Mouse (Mus musculus): Measurements from ENCODE around the gene Nova2. TPM values are rescaled to one million over a fixed set of nuclear protein-coding genes. Genes with fewer than 3 reads are reported as not detected.

The Nova2 gene
- polyA plus RNA-seq, 1 experiment from 2014 or later, result 0.93 TPM

DNA sequence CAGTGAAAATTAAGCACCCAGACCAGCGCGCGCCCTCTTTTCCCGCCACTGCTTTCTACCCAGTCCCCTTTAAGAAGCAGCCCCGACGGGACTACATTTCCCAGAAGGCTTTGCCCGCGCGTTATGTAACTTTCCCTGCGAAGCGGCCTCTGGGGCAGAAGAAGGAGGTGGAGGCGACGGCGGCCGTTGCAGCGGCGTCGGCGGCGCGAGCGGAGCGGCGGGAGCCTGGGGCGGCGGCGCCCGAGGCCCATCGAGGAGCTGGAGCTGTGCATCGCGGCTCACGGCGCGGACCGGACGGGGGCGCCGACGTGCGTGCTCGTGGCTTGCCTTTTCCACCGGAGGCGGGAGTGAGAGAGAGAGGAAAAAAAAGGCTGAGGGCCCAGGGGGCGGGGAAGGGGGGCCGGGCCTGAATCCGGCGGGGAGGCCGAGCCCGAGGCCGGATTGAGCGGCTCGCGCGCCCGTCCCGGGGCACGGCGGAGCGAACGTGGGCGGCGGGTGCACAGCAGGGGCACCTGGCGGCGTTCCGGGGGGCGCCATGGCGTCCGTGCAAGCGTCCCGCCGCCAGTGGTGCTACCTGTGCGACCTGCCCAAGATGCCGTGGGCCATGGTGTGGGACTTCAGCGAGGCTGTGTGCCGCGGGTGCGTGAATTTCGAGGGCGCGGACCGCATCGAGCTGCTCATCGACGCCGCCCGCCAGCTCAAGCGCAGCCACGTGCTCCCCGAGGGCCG is 78.4 kb downstream of the Nova2 start, which contains the start of gene Irf2bp1:
Gene Irf2bp1 (plus strand): TSS at position 143 of the 729 bp plus-strand sequence.
- peak; percentile 53 for ATAC-seq (replicated peaks; ENCODE audit: low FRiP score)
- peaks cover 75% of the 10 kb centered on the region for H3K4me1 ChIP-seq
- H3K4me2 ChIP-seq, result peak within 1 kb of the TSS; percentile 90
- H3K4me3 ChIP-seq (replicated peaks), result peak within 1 kb of the TSS; percentile 88
- under 1% methylated on average over 78 of the region's 90 CpGs for WGBS
- H3K36me3 ChIP-seq, result peaks cover 26% of the 10 kb centered on the region
- peak within 1 kb of the TSS; percentile 98 for H3K27ac ChIP-seq
- H3K9me3 ChIP-seq (replicated peaks), result no peaks in the 10 kb centered on the region
- no peaks in the 10 kb centered on the region for H3K27me3 ChIP-seq
- peak within 1 kb of the TSS; percentile 94 for H3K9ac ChIP-seq

DNA sequence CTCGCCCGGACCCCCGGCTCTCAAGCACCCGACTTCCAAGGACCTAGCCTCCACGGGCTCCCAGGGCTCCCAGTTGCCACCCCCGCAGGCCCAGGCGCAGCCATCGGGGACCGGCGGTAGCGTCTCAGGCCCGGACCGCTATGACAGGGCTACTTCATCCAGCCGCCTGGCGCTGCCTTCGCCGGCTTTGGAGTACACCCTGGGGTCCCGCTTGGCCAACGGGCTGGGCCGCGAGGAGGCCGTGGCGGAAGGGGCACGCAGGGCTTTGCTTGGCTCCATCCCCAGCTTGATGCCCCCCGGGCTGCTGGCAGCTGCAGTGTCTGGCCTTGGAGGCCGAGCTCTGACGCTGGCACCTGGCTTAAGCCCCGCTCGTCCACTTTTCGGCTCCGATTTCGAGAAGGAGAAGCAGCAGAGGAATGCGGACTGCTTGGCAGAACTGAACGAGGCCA is 79.0 kb downstream of the Nova2 start:
- H3K27ac ChIP-seq, result peak overlapping the region; percentile 98
- H3K27me3 ChIP-seq, result no peaks in the 10 kb centered on the region
- 6% methylated on average over 34 of the region's 34 CpGs for WGBS
- H3K4me1 ChIP-seq, result peaks cover 73% of the 10 kb centered on the region
- H3K4me3 ChIP-seq (replicated peaks), result peak overlapping the region; percentile 88
- H3K9me3 ChIP-seq (replicated peaks), result no peaks in the 10 kb centered on the region
- peak overlapping the region; percentile 90 for H3K4me2 ChIP-seq
- peak overlapping the region; percentile 94 for H3K9ac ChIP-seq
- H3K36me3 ChIP-seq, result peaks cover 26% of the 10 kb centered on the region
- no peak for ATAC-seq (replicated peaks; ENCODE audit: low FRiP score)

DNA sequence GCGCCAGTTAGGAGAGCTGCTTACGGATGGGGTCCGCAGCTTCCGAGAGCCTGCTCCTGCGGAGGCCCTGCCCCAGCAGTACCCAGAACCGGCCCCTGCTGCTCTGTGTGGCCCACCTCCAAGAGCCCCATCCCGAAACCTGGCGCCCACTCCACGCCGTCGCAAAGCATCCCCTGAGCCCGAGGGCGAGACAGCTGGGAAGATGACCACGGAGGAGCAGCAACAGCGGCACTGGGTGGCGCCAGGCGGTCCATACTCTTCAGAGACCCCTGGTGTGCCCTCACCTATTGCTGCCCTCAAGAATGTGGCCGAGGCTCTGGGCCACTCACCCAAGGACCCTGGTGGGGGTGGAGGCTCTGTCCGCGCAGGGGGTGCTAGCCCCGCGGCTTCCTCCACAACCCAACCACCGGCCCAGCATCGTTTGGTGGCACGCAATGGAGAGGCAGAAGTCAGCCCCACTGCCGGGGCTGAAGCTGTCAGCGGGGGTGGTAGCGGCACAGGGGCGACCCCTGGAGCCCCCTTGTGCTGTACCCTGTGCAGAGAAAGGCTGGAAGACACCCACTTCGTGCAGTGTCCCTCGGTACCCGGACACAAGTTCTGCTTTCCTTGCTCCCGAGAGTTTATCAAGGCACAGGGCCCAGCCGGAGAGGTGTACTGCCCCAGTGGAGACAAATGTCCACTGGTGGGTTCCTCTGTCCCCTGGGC is 79.9 kb downstream of the Nova2 start:
- Histone ChIP-seq H3K9me3 (replicated peaks) (no peaks in the 10 kb centered on the region), H3K27ac (no peak overlapping the region), H3K4me3 (replicated peaks) (peak overlapping the region; percentile 88), H3K36me3 (peaks cover 26% of the 10 kb centered on the region), H3K9ac (peak overlapping the region; percentile 94; the same call in 1 of the 2 replicates), H3K4me1 (peaks cover 67% of the 10 kb centered on the region), H3K4me2 (peak overlapping the region; percentile 90), H3K27me3 (no peaks in the 10 kb centered on the region)
- ATAC-seq (replicated peaks; ENCODE audit: low FRiP score), result no peak
- WGBS, result 77% methylated on average over 34 of the region's 34 CpGs

DNA sequence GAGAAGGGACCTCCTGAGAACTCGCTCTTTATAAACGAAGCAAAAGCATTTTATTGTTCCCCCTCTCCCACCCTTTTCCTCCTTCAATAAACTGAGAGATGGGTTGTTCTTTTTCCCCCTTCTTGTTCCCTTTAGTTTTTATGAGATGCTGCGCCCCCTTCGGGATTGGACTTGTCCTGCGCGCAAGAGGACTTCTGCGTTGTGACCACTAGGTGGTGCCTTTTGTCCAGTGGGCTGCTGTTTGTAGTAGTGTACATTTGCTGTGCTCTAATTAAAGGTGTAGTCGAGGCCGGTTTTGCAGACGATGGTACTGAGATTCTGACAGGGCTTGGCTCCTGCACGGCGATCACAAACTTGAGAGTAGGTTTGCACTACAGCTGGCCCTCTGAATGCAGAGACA is 80.8 kb downstream of the Nova2 start:
- Histone ChIP-seq H3K4me2 (peak overlapping the region; percentile 90), H3K4me3 (replicated peaks) (peak overlapping the region; percentile 88; the same call in 1 of the 2 replicates), H3K9me3 (replicated peaks) (no peaks in the 10 kb centered on the region), H3K27ac (peak overlapping the region; percentile 65), H3K9ac (no peak overlapping the region), H3K27me3 (no peaks in the 10 kb centered on the region), H3K4me1 (peaks cover 58% of the 10 kb centered on the region), H3K36me3 (peaks cover 26% of the 10 kb centered on the region)
- 9% methylated on average over 12 of the region's 12 CpGs for WGBS
- ATAC-seq (replicated peaks; ENCODE audit: low FRiP score), result no peak; the same call in 1 of the 2 replicates

DNA sequence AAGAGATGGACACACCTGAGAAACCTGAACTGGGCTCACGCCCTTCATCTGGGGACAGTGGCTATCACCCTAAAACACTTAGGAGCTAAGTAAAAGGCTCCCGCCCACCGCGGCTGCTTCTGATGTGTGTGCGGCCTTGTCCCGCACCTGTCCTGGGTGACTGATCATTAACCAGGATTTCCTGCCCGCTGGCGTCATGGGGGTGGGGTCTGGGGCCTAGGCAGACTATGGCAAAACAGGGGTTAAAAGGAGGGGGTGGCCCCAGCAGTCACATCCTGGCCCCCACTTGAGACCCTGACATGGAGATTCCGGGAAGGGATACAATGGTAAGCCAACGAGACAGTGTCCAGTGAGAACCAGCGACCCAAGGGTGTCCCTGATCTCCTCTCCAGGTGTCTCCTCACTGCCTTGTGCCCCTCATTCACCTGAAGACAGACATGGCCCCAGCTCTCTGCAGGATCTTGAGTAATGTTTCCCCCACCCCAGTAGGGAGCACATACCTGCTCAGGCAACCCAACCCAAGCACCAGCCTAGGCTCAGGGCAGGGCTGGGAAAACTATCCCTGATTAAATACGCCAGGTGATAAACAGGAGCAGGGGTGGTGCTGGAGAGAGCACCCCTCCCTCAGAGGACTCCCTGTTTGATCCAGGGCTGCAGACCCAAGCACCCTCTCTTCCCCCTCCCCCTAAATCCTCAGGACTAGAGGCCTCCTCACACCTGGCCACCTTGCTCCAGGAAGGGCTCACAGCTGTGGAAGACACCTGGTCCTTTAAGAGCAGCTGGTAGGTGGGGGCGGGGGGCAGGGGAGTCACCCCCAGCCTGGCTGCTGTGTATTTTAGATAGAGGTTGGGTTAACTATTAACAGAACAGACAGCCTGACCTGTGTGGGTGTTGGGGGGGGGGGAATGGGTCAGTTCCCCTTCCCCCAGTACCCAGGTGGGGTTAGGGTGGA is 81.6 kb downstream of the Nova2 start:
- Histone ChIP-seq H3K27me3 (no peaks in the 10 kb centered on the region), H3K36me3 (peaks cover 26% of the 10 kb centered on the region), H3K4me1 (peaks cover 58% of the 10 kb centered on the region), H3K9ac (0 out of 2 replicates have a peak overlapping the region, but pooled peaks have one; percentile 24), H3K4me2 (peak overlapping the region; percentile 90), H3K9me3 (replicated peaks) (no peaks in the 10 kb centered on the region), H3K27ac (peak overlapping the region; percentile 65), H3K4me3 (replicated peaks) (0 out of 2 replicates have a peak overlapping the region, but pooled peaks have one; percentile 88)
- WGBS, result 56% methylated on average over 13 of the region's 13 CpGs
- no peak for ATAC-seq (replicated peaks; ENCODE audit: low FRiP score)

DNA sequence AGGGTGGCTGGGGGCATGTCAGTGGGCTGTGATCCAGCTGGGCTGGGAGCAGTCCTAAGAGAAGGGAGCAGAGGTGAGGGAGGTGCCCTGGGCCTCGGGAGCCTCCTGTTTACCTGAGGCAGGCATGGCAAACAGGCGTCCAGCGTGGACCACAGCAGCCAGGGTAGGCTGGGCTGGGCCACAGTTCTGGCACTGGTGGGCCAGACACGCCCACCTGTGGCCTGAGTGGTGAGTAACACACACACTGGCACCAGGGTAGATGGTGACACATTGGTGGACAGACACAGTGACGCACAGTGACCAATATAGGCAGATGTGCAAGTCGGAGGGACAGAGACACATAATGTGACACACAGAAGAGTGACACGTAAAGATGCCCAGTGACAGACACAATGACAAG is 84.9 kb downstream of the Nova2 start:
- 78% methylated on average over 7 of the region's 7 CpGs for WGBS
- Histone ChIP-seq H3K4me1 (peaks cover 46% of the 10 kb centered on the region), H3K27me3 (no peaks in the 10 kb centered on the region), H3K4me2 (no peak overlapping the region), H3K27ac (no peak overlapping the region), H3K9me3 (replicated peaks) (no peaks in the 10 kb centered on the region), H3K9ac (no peak overlapping the region), H3K36me3 (peaks cover 20% of the 10 kb centered on the region), H3K4me3 (replicated peaks) (no peak overlapping the region)
- ATAC-seq (replicated peaks; ENCODE audit: low FRiP score), result no peak

DNA sequence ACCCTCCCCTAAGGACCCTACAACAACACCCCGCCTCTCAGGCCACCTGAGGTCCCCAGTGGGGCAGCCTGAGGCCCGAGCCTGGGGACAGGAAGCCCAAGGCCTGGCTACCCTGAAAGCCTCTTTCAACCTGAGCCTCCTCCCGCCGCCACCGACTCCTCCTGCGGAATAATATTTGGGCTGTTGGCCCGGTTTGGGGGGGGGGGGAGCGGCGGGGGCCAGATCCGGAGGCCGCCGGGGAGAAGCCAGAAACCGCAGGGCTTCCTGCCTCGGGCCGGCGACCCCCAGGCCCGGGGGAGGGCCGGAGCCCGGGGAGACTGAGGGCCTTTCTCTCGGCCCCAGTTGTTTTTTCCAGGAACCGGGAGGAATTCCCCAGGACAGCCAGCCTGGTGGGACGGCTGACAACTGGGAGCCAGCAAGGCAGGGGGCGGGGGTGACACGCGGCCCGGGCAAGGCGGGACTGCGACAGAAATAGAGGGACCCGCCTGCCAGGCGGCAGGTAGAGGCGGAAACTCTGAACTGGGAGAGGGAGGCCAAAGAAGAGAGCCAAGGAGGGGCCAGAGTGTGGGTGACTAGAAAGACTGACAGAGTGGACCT is 86.4 kb downstream of the Nova2 start:
- Histone ChIP-seq H3K27me3 (no peaks in the 10 kb centered on the region), H3K9me3 (replicated peaks) (no peaks in the 10 kb centered on the region), H3K36me3 (peaks cover 6% of the 10 kb centered on the region; the same call in 1 of the 2 replicates), H3K9ac (peak overlapping the region; percentile 53), H3K4me3 (replicated peaks) (peak overlapping the region; percentile 44), H3K27ac (peak overlapping the region; percentile 81), H3K4me2 (peak overlapping the region; percentile 75), H3K4me1 (peaks cover 30% of the 10 kb centered on the region)
- ATAC-seq (replicated peaks; ENCODE audit: low FRiP score), result peak; percentile 31; the same call in 1 of the 2 replicates
- WGBS, result 3% methylated on average over 31 of the region's 31 CpGs

DNA sequence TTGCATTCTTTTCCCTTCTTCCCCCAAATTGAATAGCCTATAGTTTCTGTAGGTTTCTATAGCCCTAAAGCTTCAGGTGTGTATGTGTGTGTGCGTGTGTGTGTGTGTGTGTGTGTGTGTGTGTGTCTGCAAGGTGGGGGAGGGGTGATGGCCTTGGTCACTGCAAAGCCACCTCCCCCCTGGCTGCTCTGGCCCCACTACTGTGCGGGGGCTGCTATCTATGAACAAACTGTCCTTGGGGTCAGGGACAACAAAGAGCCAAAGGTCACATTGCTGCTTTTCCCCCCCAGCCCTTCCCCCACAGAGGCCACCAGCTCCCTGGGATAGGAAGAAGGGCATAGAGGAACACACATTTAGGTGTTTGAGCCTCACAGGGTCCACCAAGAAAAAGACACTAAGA is 87.2 kb downstream of the Nova2 start:
- no peaks in the 10 kb centered on the region for H3K36me3 ChIP-seq
- H3K27me3 ChIP-seq, result no peaks in the 10 kb centered on the region
- H3K9ac ChIP-seq, result no peak overlapping the region
- peaks cover 23% of the 10 kb centered on the region for H3K4me1 ChIP-seq
- no peak for ATAC-seq (replicated peaks; ENCODE audit: low FRiP score)
- no peak overlapping the region for H3K4me3 ChIP-seq (replicated peaks)
- peak overlapping the region; percentile 75; the same call in 1 of the 2 replicates for H3K4me2 ChIP-seq
- 42% methylated on average over 2 of the region's 2 CpGs for WGBS
- H3K27ac ChIP-seq, result no peak overlapping the region; the same call in 1 of the 2 replicates
- H3K9me3 ChIP-seq (replicated peaks), result no peaks in the 10 kb centered on the region

DNA sequence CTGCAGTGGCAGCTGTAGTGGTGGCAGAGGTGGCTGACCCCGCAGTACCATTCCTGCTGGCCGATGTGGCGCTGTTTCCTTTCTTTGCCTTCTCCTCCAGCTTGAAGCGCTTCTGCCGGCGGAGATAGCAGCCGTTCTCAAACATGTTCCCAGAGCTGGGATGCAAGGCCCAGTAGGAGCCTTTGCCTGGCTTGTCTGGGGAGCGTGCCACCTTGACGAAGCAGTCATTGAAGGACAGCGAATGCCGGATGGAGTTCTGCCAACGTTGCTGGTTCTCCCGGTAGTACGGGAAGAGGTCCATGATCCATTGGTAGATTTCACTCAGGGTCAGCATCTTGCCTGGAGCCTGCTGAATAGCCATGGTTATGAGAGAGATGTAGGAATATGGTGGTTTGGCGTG is 88.8 kb downstream of the Nova2 start:
- WGBS, result 72% methylated on average over 15 of the region's 15 CpGs
- Histone ChIP-seq H3K4me3 (replicated peaks) (no peak overlapping the region), H3K27ac (no peak overlapping the region), H3K4me1 (peaks cover 17% of the 10 kb centered on the region), H3K4me2 (no peak overlapping the region), H3K9me3 (replicated peaks) (no peaks in the 10 kb centered on the region), H3K27me3 (no peaks in the 10 kb centered on the region), H3K9ac (no peak overlapping the region), H3K36me3 (no peaks in the 10 kb centered on the region)
- ATAC-seq (replicated peaks; ENCODE audit: low FRiP score), result no peak

Data from kidney, embryonic 15.5 days (tissue).